Mouse (Mus musculus) testis, adult 2 months (tissue): ENCODE results near the gene Hectd4.

Experiments
- CTCF ChIP-seq: fragments of 200-500 bp; IDR thresholded peaks from 2 replicates; pipeline ENCODE4 v1.5.1; 2012; ENCODE audit warnings: low read depth, mild to moderate bottlenecking, inconsistent platforms, low read length, moderate library complexity; ENCODE audit not compliant: control insufficient read depth, insufficient read depth, insufficient replicate concordance
- POLR2A ChIP-seq: fragments of 200-500 bp; IDR thresholded peaks from 2 replicates; pipeline ENCODE4 v1.6.1; 2012; ENCODE audit warnings: low read depth, mild to moderate bottlenecking, inconsistent platforms, low read length, moderate library complexity; ENCODE audit not compliant: control insufficient read depth

DNA sequence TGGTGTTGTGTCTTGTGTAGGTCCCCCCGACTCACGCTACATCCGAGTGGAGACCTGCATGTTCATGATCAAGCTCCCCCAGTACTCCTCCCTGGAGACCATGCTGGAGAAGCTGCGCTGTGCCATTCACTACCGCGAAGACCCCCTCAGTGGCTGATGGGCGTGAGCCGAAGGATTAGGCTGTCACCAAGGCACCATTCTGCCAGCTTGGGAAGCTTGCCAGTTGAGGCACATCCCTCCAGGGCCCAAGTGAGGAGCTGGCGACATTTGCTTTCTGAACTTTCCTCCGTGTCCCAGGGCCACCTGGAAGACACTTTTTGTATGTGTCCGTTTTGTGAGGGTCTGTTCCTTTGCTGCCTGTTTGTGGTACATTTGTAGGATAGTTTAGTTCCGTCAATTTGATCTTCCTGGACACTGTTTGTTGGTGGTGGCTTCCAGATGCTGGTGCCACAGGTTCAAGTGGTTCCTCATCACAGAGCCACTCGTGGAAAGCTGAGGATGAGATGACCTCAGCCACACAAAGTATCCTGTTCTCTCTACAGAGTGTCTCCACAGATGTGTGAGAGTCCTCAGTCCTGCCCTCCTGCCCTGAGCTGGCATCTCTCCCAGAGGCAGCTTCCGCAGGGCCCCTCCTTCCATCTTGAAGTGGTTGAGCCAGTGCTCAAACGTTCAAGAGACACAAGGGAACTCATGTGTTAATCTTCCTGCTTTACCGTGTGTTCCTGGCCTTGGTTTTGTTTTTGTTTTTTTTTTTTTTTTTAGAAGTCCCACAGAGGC is 146.6 kb downstream of the Hectd4 start:
- no peak for TF ChIP-seq CTCF
- TF ChIP-seq POLR2A: no peak
